Mouse (Mus musculus) brain, embryonic 14.5 days (tissue): ENCODE results near the gene Ulk1. TPM values are rescaled to one million over a fixed set of nuclear protein-coding genes. Genes with fewer than 3 reads are reported as not detected.
"Not testable (repeated sequence)": the region's sequence is repeated elsewhere in the genome, so short reads cannot be mapped to it uniquely, and the experiment has no call there.

Experiments used
- DNase-seq: peaks from one replicate; pipeline ENCODE4 v3.0.0-alpha.2; 2011; ENCODE audit warnings: low read depth
- CTCF ChIP-seq: fragments of 200-500 bp; IDR thresholded peaks from 2 replicates; pipeline ENCODE4 v1.5.1; 2012; ENCODE audit warnings: inconsistent platforms, mild to moderate bottlenecking, moderate library complexity, borderline replicate concordance; ENCODE audit not compliant: insufficient read depth, insufficient read length; ENCODE audit errors: extremely low read depth
- POLR2A ChIP-seq: fragments of 200-500 bp; IDR thresholded peaks from 2 replicates; pipeline ENCODE4 v1.6.1; 2012; ENCODE audit warnings: mild to moderate bottlenecking, inconsistent platforms, borderline replicate concordance; ENCODE audit not compliant: poor library complexity, insufficient read depth, insufficient read length, severe bottlenecking; ENCODE audit errors: extremely low read depth
- polyA plus RNA-seq: library from polyadenylated mRNA; depleted of rRNA; stranded (reverse); fragments of >200 nt; gene quantifications from 2 replicates; pipeline ENCODE4 v1.2.3, GENCODE M21; 2012; rRNA removed

The Ulk1 gene
- polyA plus RNA-seq: 93.5 and 118 TPM in 2 replicates

- TF ChIP-seq POLR2A (peak; percentile 94), CTCF (no peak)
Observed at GRCm38 (mm10) chr5:110809667-110810325, at the start of gene Ulk1. Gene Ulk1 (minus strand): TSS chr5:110810097.

GRCm38 (mm10) chr5:110859013-110859650 is 49.2 kb upstream of the Ulk1 start:
- TF ChIP-seq POLR2A: no peak
- no peak for TF ChIP-seq CTCF
- peak; percentile 82 for DNase-seq

More at GRCm38 (mm10) chr5:110809667-110810325, at the start of gene Ulk1:
- peak; percentile 100 for DNase-seq

- no peak for TF ChIP-seq POLR2A
- DNase-seq: no peak
Observed at GRCm38 (mm10) chr5:110857091-110857490, 47.2 kb upstream of the Ulk1 start.

- TF ChIP-seq CTCF (no peak), POLR2A (no peak)
- no peak for DNase-seq
Observed at GRCm38 (mm10) chr5:110852990-110853389, 43.1 kb upstream of the Ulk1 start.

- TF ChIP-seq POLR2A (no peak), CTCF (no peak)
- DNase-seq: no peak
Observed at GRCm38 (mm10) chr5:110841046-110841862, 31.4 kb upstream of the Ulk1 start.

GRCm38 (mm10) chr5:110840465-110840864 is 30.6 kb upstream of the Ulk1 start:
- TF ChIP-seq CTCF (peak; percentile 44; the same call in 1 of the 2 replicates), POLR2A (no peak)
- DNase-seq: peak; percentile 14

- peak; percentile 99 for DNase-seq
- TF ChIP-seq POLR2A (peak; percentile 25; the same call in 1 of the 2 replicates), CTCF (peak; percentile 46; the same call in 1 of the 2 replicates)
Observed at GRCm38 (mm10) chr5:110839678-110840365, 29.9 kb upstream of the Ulk1 start, which contains the start of the genes Hscb and Chek2. Gene Hscb (minus strand): TSS chr5:110839777. Gene Chek2 (plus strand): TSS chr5:110839979.

GRCm38 (mm10) chr5:110839038-110839677 is 29.3 kb upstream of the Ulk1 start:
- peak; percentile 2 for DNase-seq
- TF ChIP-seq CTCF (no peak), POLR2A (no peak)

- not testable (repeated sequence) for DNase-seq
Observed at GRCm38 (mm10) chr5:110838016-110838415, 28.1 kb upstream of the Ulk1 start.

- no peak for TF ChIP-seq POLR2A
- TF ChIP-seq CTCF: peak; percentile 78
- peak; percentile 57 for DNase-seq
Observed at GRCm38 (mm10) chr5:110835959-110836358, 26.1 kb upstream of the Ulk1 start.

- TF ChIP-seq POLR2A (no peak), CTCF (no peak)
Observed at GRCm38 (mm10) chr5:110831036-110831720, 21.3 kb upstream of the Ulk1 start.

GRCm38 (mm10) chr5:110827576-110827975 is 17.7 kb upstream of the Ulk1 start:
- no peak for DNase-seq
- no peak for TF ChIP-seq POLR2A
- no peak for TF ChIP-seq CTCF

More at GRCm38 (mm10) chr5:110831036-110831720, 21.3 kb upstream of the Ulk1 start:
- no peak for DNase-seq
